Mouse (Mus musculus) urinary bladder, postnatal 36 days (tissue): ENCODE measurements at regions not wholly inside any gene's neighbourhood (a gene's known extent, or its start where the extent isn't known, plus 50 kb on each side); places are given as distances from the start of the nearest gene placed in this dataset.

Experiments used
- DNase-seq, 2 experiments: peaks; one replicate each; pipeline ENCODE4 v3.0.0; 2022; ENCODE audit warnings: low spot score in 2 of 2, mixed read lengths in 1 of 2

GRCm38 (mm10) chr10:95086755-95087154 is 142.1 kb upstream of the Plxnc1 start:
- no peak for DNase-seq

- no peak for DNase-seq
These were observed 141.1 kb upstream of the Plxnc1 start for GRCm38 (mm10) chr10:95085688-95086268.

- no peak for DNase-seq
These were observed 138.9 kb upstream of the Plxnc1 start for GRCm38 (mm10) chr10:95083341-95084148.

- no peak for DNase-seq
These were observed 138.0 kb upstream of the Plxnc1 start for GRCm38 (mm10) chr10:95082634-95083033.

- no peak for DNase-seq
These were observed 135.3 kb upstream of the Plxnc1 start for GRCm38 (mm10) chr10:95079979-95080378.

GRCm38 (mm10) chr10:95076421-95076820 is 131.8 kb upstream of the Plxnc1 start:
- no peak for DNase-seq

- DNase-seq, result no peak
These were observed 131.3 kb upstream of the Plxnc1 start for GRCm38 (mm10) chr10:95075897-95076296.

GRCm38 (mm10) chr10:95074959-95075590 is 130.4 kb upstream of the Plxnc1 start:
- DNase-seq, result no peak

GRCm38 (mm10) chr10:95074381-95074780 is 129.7 kb upstream of the Plxnc1 start:
- DNase-seq, result no peak

- no peak for DNase-seq
These were observed 123.3 kb upstream of the Plxnc1 start for GRCm38 (mm10) chr10:95067971-95068370.

- DNase-seq, result no peak
These were observed 122.1 kb upstream of the Plxnc1 start for GRCm38 (mm10) chr10:95066774-95067173.

GRCm38 (mm10) chr10:95059486-95060091 is 115.0 kb upstream of the Plxnc1 start:
- DNase-seq, result no peak

- no peak for DNase-seq
These were observed 114.4 kb upstream of the Plxnc1 start for GRCm38 (mm10) chr10:95059078-95059477.

- no peak for DNase-seq
These were observed 112.5 kb upstream of the Plxnc1 start for GRCm38 (mm10) chr10:95057051-95057714.

GRCm38 (mm10) chr10:95056541-95056940 is 111.9 kb upstream of the Plxnc1 start:
- no peak for DNase-seq

- DNase-seq, result no peak
These were observed 110.2 kb upstream of the Plxnc1 start for GRCm38 (mm10) chr10:95054869-95055268.

GRCm38 (mm10) chr10:95048790-95049189 is 104.2 kb upstream of the Plxnc1 start:
- no peak for DNase-seq

- DNase-seq, result no peak
These were observed 99.3 kb upstream of the Plxnc1 start for GRCm38 (mm10) chr10:95043978-95044377.

- DNase-seq, result no peak
These were observed 95.7 kb upstream of the Plxnc1 start for GRCm38 (mm10) chr10:95040258-95040895.

GRCm38 (mm10) chr10:95036043-95036697 is 91.5 kb upstream of the Plxnc1 start:
- DNase-seq, result no peak

GRCm38 (mm10) chr10:95035371-95035770 is 90.7 kb upstream of the Plxnc1 start:
- DNase-seq, result no peak
